Mouse (Mus musculus) MEL (cell line): Measurements from ENCODE around the gene Exoc6b. TPM values are rescaled to one million over a fixed set of nuclear protein-coding genes. Genes with fewer than 3 reads are reported as not detected.
A peak's percentile ranks its signal among the peaks of the same experiment; 100 is the strongest.

Experiments used
- DNase-seq: peaks from one replicate; pipeline ENCODE4 v3.0.0; 2011; ENCODE audit warnings: low read depth, low spot score
- H3K27ac ChIP-seq: 2 replicates; pipeline ENCODE4 v1.5.1; 2012; ENCODE audit warnings: low read depth, mild to moderate bottlenecking, control low read depth, low read length, moderate library complexity; ENCODE audit not compliant: control insufficient read depth
- H3K27me3 ChIP-seq, 2 experiments: fragments of 150-350 bp in 1 of 2; sonication (generic) in 1 of 2; 2 replicates each; pipeline ENCODE4 v1.6.1; 2012; ENCODE audit warnings: low read length in 2 of 2, mild to moderate bottlenecking in 2 of 2, improper control_type of control experiment in 1 of 2, moderate library complexity in 1 of 2; ENCODE audit not compliant: insufficient read depth in 2 of 2, control insufficient read depth in 1 of 2
- H3K36me3 ChIP-seq, 2 experiments: 2 replicates each; pipeline ENCODE4 v1.6.1; 2012 to 2014; ENCODE audit warnings: low read length in 2 of 2, improper control_type of control experiment in 1 of 2, inconsistent platforms in 1 of 2, mild to moderate bottlenecking in 1 of 2; ENCODE audit not compliant: insufficient read depth in 2 of 2, control insufficient read depth in 1 of 2
- H3K4me1 ChIP-seq, 2 experiments: fragments of 150-350 bp in 1 of 2; sonication (generic) in 1 of 2; 2 replicates each; pipeline ENCODE4 v1.6.1; 2012; ENCODE audit warnings: low read length in 2 of 2, improper control_type of control experiment in 1 of 2, mild to moderate bottlenecking in 1 of 2; ENCODE audit not compliant: insufficient read depth in 2 of 2, control insufficient read depth in 1 of 2
- H3K4me3 ChIP-seq, 2 experiments: fragments of 150-350 bp in 1 of 2; sonication (generic) in 1 of 2; 2 replicates each; pipeline ENCODE4 v1.5.1; 2012; ENCODE audit warnings: low read depth in 2 of 2, low read length in 2 of 2, mild to moderate bottlenecking in 2 of 2, moderate library complexity in 2 of 2, control low read depth in 1 of 2, improper control_type of control experiment in 1 of 2; ENCODE audit not compliant: control insufficient read depth in 1 of 2, insufficient read depth in 1 of 2
- H3K79me2 ChIP-seq: 2 replicates; pipeline ENCODE4 v1.6.1; 2012; ENCODE audit warnings: mild to moderate bottlenecking, low read length, moderate library complexity; ENCODE audit not compliant: control insufficient read depth, poor library complexity, insufficient read depth
- H3K9ac ChIP-seq: 2 replicates; pipeline ENCODE4 v1.6.1; 2012; ENCODE audit warnings: low read depth, mild to moderate bottlenecking, control low read depth, low read length, moderate library complexity; ENCODE audit not compliant: control insufficient read depth, poor library complexity, severe bottlenecking
- H3K9me3 ChIP-seq: fragments of 150-350 bp; sonication (generic); replicated peaks from 2 replicates; pipeline ENCODE4 v1.6.1; 2012; ENCODE audit warnings: mild to moderate bottlenecking, low read length, improper control_type of control experiment, moderate library complexity; ENCODE audit not compliant: insufficient read depth
- BHLHE40 ChIP-seq: IDR thresholded peaks from 2 replicates; pipeline ENCODE4 v1.6.1; 2012; ENCODE audit warnings: low read depth, mild to moderate bottlenecking, inconsistent platforms, low read length, improper control_type of control experiment, borderline replicate concordance
- CHD2 ChIP-seq: IDR thresholded peaks from 2 replicates; pipeline ENCODE4 v1.6.1; 2011; ENCODE audit warnings: low read length, improper control_type of control experiment
- CTCF ChIP-seq, 3 experiments: IDR thresholded peaks in 2 of 3; conservative IDR thresholded peaks in 1 of 3; 2 replicates each; pipeline ENCODE4 v1.5.1; 2011 to 2012; ENCODE audit warnings: low read length in 3 of 3, low read depth in 2 of 3, mild to moderate bottlenecking in 2 of 3, improper control_type of control experiment in 1 of 3, inconsistent platforms in 1 of 3, mixed read lengths in 1 of 3, moderate library complexity in 1 of 3; ENCODE audit not compliant: control insufficient read depth in 1 of 3, insufficient read depth in 1 of 3, poor library complexity in 1 of 3, severe bottlenecking in 1 of 3
- E2F4 ChIP-seq: IDR thresholded peaks from 2 replicates; pipeline ENCODE4 v1.6.1; 2011; ENCODE audit warnings: low read depth, low read length, improper control_type of control experiment, borderline replicate concordance
- ELF1 ChIP-seq: IDR thresholded peaks from 2 replicates; pipeline ENCODE4 v1.6.1; 2014; ENCODE audit warnings: low read depth, mild to moderate bottlenecking, inconsistent platforms, low read length, improper control_type of control experiment, moderate library complexity
- GATA1 ChIP-seq: IDR thresholded peaks from 2 replicates; pipeline ENCODE4 v1.6.1; 2011; ENCODE audit warnings: low read depth, low read length, improper control_type of control experiment
- JUND ChIP-seq: IDR thresholded peaks from 2 replicates; pipeline ENCODE4 v1.6.1; 2011; ENCODE audit warnings: low read depth, mild to moderate bottlenecking, improper control_type of control experiment, low read length
- KAT2A ChIP-seq: conservative IDR thresholded peaks from 2 replicates; pipeline ENCODE4 v1.6.1; 2012; ENCODE audit warnings: low read depth, low read length, improper control_type of control experiment, inconsistent platforms
- MEF2A ChIP-seq: IDR thresholded peaks from 2 replicates; pipeline ENCODE4 v1.6.1; 2014; ENCODE audit warnings: low read depth, mild to moderate bottlenecking, inconsistent platforms, low read length, improper control_type of control experiment; ENCODE audit not compliant: poor library complexity, insufficient replicate concordance, severe bottlenecking; ENCODE audit errors: extremely low read depth
- MXI1 ChIP-seq: IDR thresholded peaks from 2 replicates; pipeline ENCODE4 v1.6.1; 2011; ENCODE audit warnings: mild to moderate bottlenecking, low read depth, low read length, improper control_type of control experiment
- POLR2AphosphoS2 ChIP-seq: IDR thresholded peaks from 2 replicates; pipeline ENCODE4 v1.6.1; 2011; ENCODE audit warnings: low read length, improper control_type of control experiment
- RAD21 ChIP-seq: IDR thresholded peaks from 2 replicates; pipeline ENCODE4 v1.6.1; 2011; ENCODE audit warnings: mild to moderate bottlenecking, low read depth, low read length, improper control_type of control experiment
- USF2 ChIP-seq, 2 experiments: IDR thresholded peaks; 2 replicates each; pipeline ENCODE4 v1.6.1; 2011 to 2012; ENCODE audit warnings: improper control_type of control experiment in 2 of 2, low read length in 2 of 2, borderline replicate concordance in 1 of 2, inconsistent platforms in 1 of 2, low read depth in 1 of 2, mild to moderate bottlenecking in 1 of 2; ENCODE audit not compliant: insufficient read depth in 1 of 2
- ZMIZ1 ChIP-seq: IDR thresholded peaks from 2 replicates; pipeline ENCODE4 v1.6.1; 2012; ENCODE audit warnings: low read depth, mild to moderate bottlenecking, inconsistent platforms, low read length, improper control_type of control experiment, moderate library complexity
- ZNF384 ChIP-seq: IDR thresholded peaks from 2 replicates; pipeline ENCODE4 v1.6.1; 2012; ENCODE audit warnings: low read depth, mild to moderate bottlenecking, inconsistent platforms, low read length, improper control_type of control experiment
- polyA plus RNA-seq, 2 experiments: library from polyadenylated mRNA; stranded (reverse) in 1 of 2; unstranded in 1 of 2; fragments of >175 nt in 1 of 2; fragments of >200 nt in 1 of 2; gene quantifications; 2 replicates each; pipeline versions ENCODE4 v1.2.1 to v1.2.4; 2012; ENCODE audit warnings: low replicate concordance in 2 of 2, low read depth in 1 of 2; ENCODE audit not compliant: insufficient read length in 2 of 2, insufficient read depth in 1 of 2, missing spikeins in 1 of 2
- total RNA-seq: library from RNA; depleted of rRNA; stranded (reverse); fragments of 300-350 nt; gene quantifications from 2 replicates; pipeline ENCODE4 v1.2.3, GENCODE M21; 2012

The Exoc6b gene
- total and polyA plus RNA-seq, 3 experiments: 3.4 to 6.5 TPM; not detected in 1

DNA sequence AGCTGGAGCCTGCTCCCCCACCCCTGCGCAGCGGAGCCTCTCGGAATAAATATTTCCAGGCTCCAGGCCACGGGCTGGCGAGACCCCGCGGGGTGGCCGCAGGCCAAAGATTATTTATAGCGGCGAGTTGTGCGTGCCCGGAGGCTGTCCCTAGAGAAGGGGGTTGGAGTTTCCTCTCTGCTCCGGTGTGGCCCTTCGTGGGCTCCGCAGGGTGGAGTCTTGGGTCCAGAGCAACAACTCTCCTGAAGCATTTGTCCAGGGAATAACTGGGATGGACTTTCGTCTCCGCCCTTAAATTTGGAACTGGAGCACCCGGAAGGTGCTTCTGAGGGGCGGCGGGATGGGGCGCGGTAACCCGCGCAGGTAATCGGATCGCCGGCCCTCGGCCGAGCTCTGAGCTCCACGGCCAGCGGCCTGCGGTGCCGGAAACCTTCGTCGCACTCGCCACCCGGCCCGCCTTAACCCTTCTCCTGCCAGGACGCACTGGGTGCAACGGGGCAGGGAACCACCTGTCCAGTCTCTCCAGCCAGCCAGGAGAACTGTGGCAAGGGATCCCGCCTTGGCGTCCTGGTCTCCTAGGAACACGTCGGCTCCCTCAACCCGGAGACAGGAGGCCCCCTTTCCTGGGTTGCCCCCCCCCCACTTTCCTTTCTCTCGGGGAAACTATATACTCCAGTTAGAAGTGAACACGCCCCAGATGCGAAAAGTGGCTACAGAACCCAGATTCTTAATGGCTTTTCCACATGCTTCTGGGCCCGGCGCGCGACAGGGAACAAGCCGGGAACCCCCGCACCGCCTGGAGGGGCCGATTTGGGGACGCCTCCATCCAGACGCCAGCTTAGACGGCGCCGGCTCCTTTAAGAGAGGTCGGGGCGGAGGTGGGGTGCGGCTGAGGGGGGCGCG lies 484.3 kb downstream of the Exoc6b start:
- Histone ChIP-seq H3K4me3 (no peak overlapping the region), H3K79me2 (no peaks in the 10 kb centered on the region), H3K27ac (no peak overlapping the region), H3K9ac (no peak overlapping the region), H3K4me1 (no peaks in the 10 kb centered on the region), H3K27me3 (no peaks in the 10 kb centered on the region), H3K36me3 (no peaks in the 10 kb centered on the region), H3K9me3 (no peaks in the 10 kb centered on the region)
- TF ChIP-seq RAD21 (no peak), MXI1 (no peak), CTCF (IDR thresholded peaks at IDR 0.05 in 2 of 3, conservative IDR thresholded peaks at IDR 0.05 in 1 of 3; ENCODE audit: control insufficient read depth in 1 of 3, insufficient read depth in 1 of 3, low read depth in 2 of 3, low read length in 3 of 3, poor library complexity in 1 of 3, severe bottlenecking in 1 of 3) (no peak), ZNF384 (no peak), ELF1 (no peak), CHD2 (no peak)
- DNase-seq: no peak

- Histone ChIP-seq H3K9me3 (no peaks in the 10 kb centered on the region), H3K4me1 (no peaks in the 10 kb centered on the region), H3K9ac (no peak overlapping the region), H3K4me3 (no peak overlapping the region), H3K27me3 (no peaks in the 10 kb centered on the region), H3K79me2 (no peaks in the 10 kb centered on the region), H3K27ac (no peak overlapping the region), H3K36me3 (no peaks in the 10 kb centered on the region)
- TF ChIP-seq GATA1 (no peak), JUND (no peak)
- no peak for DNase-seq
Measured at GRCm38 (mm10) chr6:84583841-84584782, 485.2 kb downstream of the Exoc6b start.

- DNase-seq: peak; percentile 16
- H3K9ac ChIP-seq: no peak overlapping the region
- no peaks in the 10 kb centered on the region for H3K4me1 ChIP-seq
- no peaks in the 10 kb centered on the region for H3K79me2 ChIP-seq
- H3K27me3 ChIP-seq: no peaks in the 10 kb centered on the region
- H3K27ac ChIP-seq: no peak overlapping the region
- no peak overlapping the region for H3K4me3 ChIP-seq
- H3K36me3 ChIP-seq: no peaks in the 10 kb centered on the region
- TF ChIP-seq BHLHE40 (peak; percentile 68; the same call in 1 of the 2 replicates), KAT2A (no peak), MEF2A (no peak), POLR2AphosphoS2 (no peak), ZMIZ1 (no peak), USF2 (IDR thresholded peaks at IDR 0.05; ENCODE audit: borderline replicate concordance in 1 of 2, insufficient read depth in 1 of 2, low read depth in 1 of 2, low read length in 2 of 2) (no peak), GATA1 (no peak), E2F4 (no peak)
- no peaks in the 10 kb centered on the region for H3K9me3 ChIP-seq
Measured at GRCm38 (mm10) chr6:84583371-84583770, 485.9 kb downstream of the Exoc6b start.
